Mouse (Mus musculus): ENCODE measurements around the gene Plod3. TPM values are rescaled to one million over a fixed set of nuclear protein-coding genes. Genes with fewer than 3 reads are reported as not detected.
A peak's percentile ranks its signal among the peaks of the same experiment; 100 is the strongest.
"Not testable (repeated sequence)": the region's sequence is repeated elsewhere in the genome, so short reads cannot be mapped to it uniquely, and the experiment has no call there.

Gene Plod3
- 30.1 and 30.7 TPM in 2 replicates for polyA plus RNA-seq (2014; fragmentation: Nextera tagmentation; extraction: Ambion mirVana)

GRCm38 (mm10) chr5:136986695-136987137 lies at the start of gene Plod3:
Plod3 (plus strand) TSS chr5:136987019.
- under 1% methylated on average over 26 of the region's 26 CpGs for WGBS
- H3K4me3 ChIP-seq (replicated peaks; ENCODE audit: low read length) = peak within 1 kb of the TSS; percentile 88

GRCm38 (mm10) chr5:136937621-136938020 lies 49.2 kb upstream of the Plod3 start:
- no peaks in the 10 kb centered on the region for H3K9me3 ChIP-seq (ENCODE audit: control insufficient read depth, low read length)
- H3K27ac ChIP-seq = no peak overlapping the region
- H3K9ac ChIP-seq = no peak overlapping the region
- no peaks in the 10 kb centered on the region for H3K36me3 ChIP-seq (replicated peaks; ENCODE audit: control insufficient read depth, insufficient read depth)
- H3K4me2 ChIP-seq (replicated peaks) = no peak overlapping the region
- DNase-seq (ENCODE audit: low spot score) = no peak
- H3K27me3 ChIP-seq (ENCODE audit: control insufficient read depth, insufficient read depth, low read length) = no peaks in the 10 kb centered on the region
- no peaks in the 10 kb centered on the region for H3K4me1 ChIP-seq (replicated peaks; ENCODE audit: control insufficient read depth, insufficient read depth, low read length)
- no peak overlapping the region for H3K4me3 ChIP-seq (replicated peaks; ENCODE audit: low read length)
- ATAC-seq (ENCODE audit: low FRiP score) = no peak
- 95% methylated on average over 5 of the region's 5 CpGs for WGBS

More at GRCm38 (mm10) chr5:136986695-136987137, at the start of gene Plod3:
- H3K9ac ChIP-seq = peak within 1 kb of the TSS; percentile 98
- peak within 1 kb of the TSS; percentile 95 for H3K27ac ChIP-seq
- H3K36me3 ChIP-seq (replicated peaks; ENCODE audit: control insufficient read depth, insufficient read depth) = peaks cover 41% of the 10 kb centered on the region
- no peaks in the 10 kb centered on the region for H3K9me3 ChIP-seq (ENCODE audit: control insufficient read depth, low read length)
- DNase-seq (ENCODE audit: low spot score) (peak; percentile 99), ATAC-seq (ENCODE audit: low FRiP score) (peak; percentile 92)
- H3K4me2 ChIP-seq (replicated peaks) = peak within 1 kb of the TSS; percentile 79
- H3K4me1 ChIP-seq (replicated peaks; ENCODE audit: control insufficient read depth, insufficient read depth, low read length) = peaks cover 14% of the 10 kb centered on the region
- H3K27me3 ChIP-seq (ENCODE audit: control insufficient read depth, insufficient read depth, low read length) = no peaks in the 10 kb centered on the region

GRCm38 (mm10) chr5:136939284-136939683 lies 47.5 kb upstream of the Plod3 start:
- no peak overlapping the region for H3K4me2 ChIP-seq (replicated peaks)
- no peaks in the 10 kb centered on the region for H3K27me3 ChIP-seq (ENCODE audit: control insufficient read depth, insufficient read depth, low read length)
- H3K27ac ChIP-seq = no peak overlapping the region
- WGBS = 68% methylated on average over 7 of the region's 7 CpGs
- no peak overlapping the region for H3K9ac ChIP-seq
- DNase-seq (ENCODE audit: low spot score) (no peak), ATAC-seq (ENCODE audit: low FRiP score) (no peak)
- H3K4me3 ChIP-seq (replicated peaks; ENCODE audit: low read length) = no peak overlapping the region
- no peaks in the 10 kb centered on the region for H3K36me3 ChIP-seq (replicated peaks; ENCODE audit: control insufficient read depth, insufficient read depth)
- no peaks in the 10 kb centered on the region for H3K4me1 ChIP-seq (replicated peaks; ENCODE audit: control insufficient read depth, insufficient read depth, low read length)
- no peaks in the 10 kb centered on the region for H3K9me3 ChIP-seq (ENCODE audit: control insufficient read depth, low read length)

GRCm38 (mm10) chr5:136940029-136940428 lies 46.8 kb upstream of the Plod3 start:
- not testable (repeated sequence) for H3K9ac ChIP-seq; H3K4me1 ChIP-seq (replicated peaks; ENCODE audit: control insufficient read depth, insufficient read depth, low read length); H3K27ac ChIP-seq; H3K4me2 ChIP-seq (replicated peaks); H3K27me3 ChIP-seq (ENCODE audit: control insufficient read depth, insufficient read depth, low read length); ATAC-seq (ENCODE audit: low FRiP score); DNase-seq (ENCODE audit: low spot score); H3K9me3 ChIP-seq (ENCODE audit: control insufficient read depth, low read length); H3K36me3 ChIP-seq (replicated peaks; ENCODE audit: control insufficient read depth, insufficient read depth); H3K4me3 ChIP-seq (replicated peaks; ENCODE audit: low read length)
- 90% methylated on average over 6 of the region's 6 CpGs for WGBS

- 89% methylated on average over 12 of the region's 12 CpGs for WGBS
- ATAC-seq (ENCODE audit: low FRiP score) = no peak
Measured at GRCm38 (mm10) chr5:136940845-136941560, 45.8 kb upstream of the Plod3 start.

GRCm38 (mm10) chr5:136942781-136943180 lies 44.0 kb upstream of the Plod3 start:
- Histone ChIP-seq H3K27ac (no peak overlapping the region), H3K36me3 (replicated peaks; ENCODE audit: control insufficient read depth, insufficient read depth) (no peaks in the 10 kb centered on the region), H3K9me3 (ENCODE audit: control insufficient read depth, low read length) (no peaks in the 10 kb centered on the region), H3K4me3 (replicated peaks; ENCODE audit: low read length) (no peak overlapping the region), H3K27me3 (ENCODE audit: control insufficient read depth, insufficient read depth, low read length) (no peaks in the 10 kb centered on the region), H3K9ac (no peak overlapping the region), H3K4me1 (replicated peaks; ENCODE audit: control insufficient read depth, insufficient read depth, low read length) (no peaks in the 10 kb centered on the region), H3K4me2 (replicated peaks) (no peak overlapping the region)
- WGBS = 77% methylated on average over 3 of the region's 3 CpGs
- ATAC-seq (ENCODE audit: low FRiP score) = no peak
- DNase-seq (ENCODE audit: low spot score) = no peak

More at GRCm38 (mm10) chr5:136940845-136941560, 45.8 kb upstream of the Plod3 start:
- Histone ChIP-seq H3K9ac (no peak overlapping the region), H3K27me3 (ENCODE audit: control insufficient read depth, insufficient read depth, low read length) (no peaks in the 10 kb centered on the region), H3K4me1 (replicated peaks; ENCODE audit: control insufficient read depth, insufficient read depth, low read length) (no peaks in the 10 kb centered on the region), H3K36me3 (replicated peaks; ENCODE audit: control insufficient read depth, insufficient read depth) (no peaks in the 10 kb centered on the region), H3K4me3 (replicated peaks; ENCODE audit: low read length) (no peak overlapping the region), H3K27ac (no peak overlapping the region), H3K4me2 (replicated peaks) (no peak overlapping the region), H3K9me3 (ENCODE audit: control insufficient read depth, low read length) (no peaks in the 10 kb centered on the region)
- DNase-seq (ENCODE audit: low spot score) = no peak

- Histone ChIP-seq H3K36me3 (replicated peaks; ENCODE audit: control insufficient read depth, insufficient read depth) (no peaks in the 10 kb centered on the region), H3K4me3 (replicated peaks; ENCODE audit: low read length) (no peak overlapping the region), H3K9ac (no peak overlapping the region), H3K27ac (no peak overlapping the region), H3K4me2 (replicated peaks) (no peak overlapping the region), H3K4me1 (replicated peaks; ENCODE audit: control insufficient read depth, insufficient read depth, low read length) (no peaks in the 10 kb centered on the region), H3K27me3 (ENCODE audit: control insufficient read depth, insufficient read depth, low read length) (no peaks in the 10 kb centered on the region), H3K9me3 (ENCODE audit: control insufficient read depth, low read length) (no peaks in the 10 kb centered on the region)
- ATAC-seq (ENCODE audit: low FRiP score) (no peak), DNase-seq (ENCODE audit: low spot score) (no peak)
- WGBS = 81% methylated on average over 2 of the region's 2 CpGs
Measured at GRCm38 (mm10) chr5:136943382-136943781, 43.4 kb upstream of the Plod3 start.

GRCm38 (mm10) chr5:136945084-136945483 lies 41.7 kb upstream of the Plod3 start:
- no peak for ATAC-seq (ENCODE audit: low FRiP score)
- Histone ChIP-seq H3K4me3 (replicated peaks; ENCODE audit: low read length) (no peak overlapping the region), H3K9ac (no peak overlapping the region), H3K36me3 (replicated peaks; ENCODE audit: control insufficient read depth, insufficient read depth) (no peaks in the 10 kb centered on the region), H3K27ac (no peak overlapping the region), H3K4me1 (replicated peaks; ENCODE audit: control insufficient read depth, insufficient read depth, low read length) (no peaks in the 10 kb centered on the region), H3K27me3 (ENCODE audit: control insufficient read depth, insufficient read depth, low read length) (no peaks in the 10 kb centered on the region), H3K9me3 (ENCODE audit: control insufficient read depth, low read length) (no peaks in the 10 kb centered on the region), H3K4me2 (replicated peaks) (no peak overlapping the region)
- no peak for DNase-seq (ENCODE audit: low spot score)
- 85% methylated on average over 12 of the region's 12 CpGs for WGBS

GRCm38 (mm10) chr5:136947874-136948273 lies 38.9 kb upstream of the Plod3 start:
- Histone ChIP-seq H3K9me3 (ENCODE audit: control insufficient read depth, low read length) (no peaks in the 10 kb centered on the region), H3K9ac (no peak overlapping the region)
- no peak for ATAC-seq (ENCODE audit: low FRiP score)

More at GRCm38 (mm10) chr5:136947874-136948273, 38.9 kb upstream of the Plod3 start:
- Histone ChIP-seq H3K27ac (no peak overlapping the region), H3K4me2 (replicated peaks) (no peak overlapping the region), H3K4me1 (replicated peaks; ENCODE audit: control insufficient read depth, insufficient read depth, low read length) (0 out of 2 replicates have a peak, but pooled peaks cover 5% of the 10 kb centered on the region), H3K36me3 (replicated peaks; ENCODE audit: control insufficient read depth, insufficient read depth) (no peaks in the 10 kb centered on the region), H3K4me3 (replicated peaks; ENCODE audit: low read length) (no peak overlapping the region), H3K27me3 (ENCODE audit: control insufficient read depth, insufficient read depth, low read length) (no peaks in the 10 kb centered on the region)
- DNase-seq (ENCODE audit: low spot score) = no peak

All from hindbrain, embryonic 14.5 days (tissue).